Mouse (Mus musculus) intestine, postnatal 0 days (tissue): ENCODE data around the gene Psd. TPM values are rescaled to one million over a fixed set of nuclear protein-coding genes. Genes with fewer than 3 reads are reported as not detected.
A peak's percentile ranks its signal among the peaks of the same experiment; 100 is the strongest.

ENCODE experiments used
- ATAC-seq: fragments of 200-750 bp; cut with Nextera tagmentation; 2 replicates; pipeline ENCODE4 v1.8.0; 2017; ENCODE audit warnings: mild to moderate bottlenecking, moderate TSS enrichment, moderate library complexity
- H3K27ac ChIP-seq: fragments of 300-500 bp; sonication (generic); 2 replicates; pipeline ENCODE4 v1.5.1; 2014; ENCODE audit warnings: mild to moderate bottlenecking, low read depth, low read length, moderate library complexity
- H3K27me3 ChIP-seq: fragments of 300-500 bp; sonication (generic); replicated peaks from 2 replicates; pipeline ENCODE4 v1.6.1; 2014; ENCODE audit warnings: low read length, mixed read lengths; ENCODE audit not compliant: control insufficient read depth, insufficient read depth
- H3K36me3 ChIP-seq: fragments of 300-500 bp; sonication (generic); 2 replicates; pipeline ENCODE4 v1.6.1; 2014; ENCODE audit warnings: mild to moderate bottlenecking, moderate library complexity; ENCODE audit not compliant: control insufficient read depth, insufficient read depth
- H3K4me1 ChIP-seq: fragments of 300-500 bp; sonication (generic); replicated peaks from 2 replicates; pipeline ENCODE4 v1.6.1; 2014; ENCODE audit warnings: antibody characterized with exemption, low read length, mixed read lengths; ENCODE audit not compliant: control insufficient read depth, insufficient read depth
- H3K4me2 ChIP-seq: fragments of 300-500 bp; sonication (generic); replicated peaks from 2 replicates; pipeline ENCODE4 v1.6.1; 2014; ENCODE audit warnings: low read depth, mild to moderate bottlenecking, moderate library complexity
- H3K4me3 ChIP-seq: fragments of 300-500 bp; sonication (generic); 2 replicates; pipeline ENCODE4 v1.5.1; 2014; ENCODE audit warnings: low read depth, low read length
- H3K9ac ChIP-seq: fragments of 300-500 bp; sonication (generic); 2 replicates; pipeline ENCODE4 v1.6.1; 2014; ENCODE audit warnings: mild to moderate bottlenecking, low read depth, low read length
- H3K9me3 ChIP-seq: fragments of 300-500 bp; sonication (generic); 2 replicates; pipeline ENCODE4 v1.6.1; 2016; ENCODE audit warnings: mixed run types; ENCODE audit not compliant: control insufficient read depth
- CTCF ChIP-seq: sonication (generic); IDR thresholded peaks from 2 replicates; pipeline ENCODE4 v1.5.1; 2016; ENCODE audit warnings: low read depth, mild to moderate bottlenecking, control low read depth, antibody characterized with exemption, moderate library complexity
- WGBS: fragments of 180-500 bp; shearing (Covaris S2); extraction: QIAGEN DNeasy Blood & Tissue Kit; methylation state at CpG from one replicate; pipeline ENCODE4 v1.1.7; 2014; 5-methylcytosine and 5-hydroxymethylcytosine counted together
- polyA plus RNA-seq: library from polyadenylated mRNA; unstranded; fragments of >200 nt; fragmentation: Nextera tagmentation; extraction: Ambion mirVana; gene quantifications from 2 replicates; pipeline ENCODE4 v1.2.1, GENCODE M21; 2015

Gene Psd
- polyA plus RNA-seq, 1 experiment from 2014 or later = 30.1 TPM

- no peak for TF ChIP-seq CTCF
- peaks cover 15% of the 10 kb centered on the region; the same call in 1 of the 2 replicates for H3K36me3 ChIP-seq
- no peaks in the 10 kb centered on the region for H3K9me3 ChIP-seq
- H3K4me2 ChIP-seq = peak overlapping the region; percentile 95
- H3K27ac ChIP-seq = peak overlapping the region; percentile 80
- no peaks in the 10 kb centered on the region for H3K27me3 ChIP-seq
- 0 out of 2 replicates have a peak, but pooled peaks cover 7% of the 10 kb centered on the region for H3K4me1 ChIP-seq
- peak; percentile 43 for ATAC-seq
- under 1% methylated on average over 34 of the region's 34 CpGs for WGBS
- H3K9ac ChIP-seq = peak overlapping the region; percentile 54
- peak overlapping the region; percentile 59 for H3K4me3 ChIP-seq
Measured at GRCm38 (mm10) chr19:46304908-46305333, 22.0 kb downstream of the Psd start.

DNA sequence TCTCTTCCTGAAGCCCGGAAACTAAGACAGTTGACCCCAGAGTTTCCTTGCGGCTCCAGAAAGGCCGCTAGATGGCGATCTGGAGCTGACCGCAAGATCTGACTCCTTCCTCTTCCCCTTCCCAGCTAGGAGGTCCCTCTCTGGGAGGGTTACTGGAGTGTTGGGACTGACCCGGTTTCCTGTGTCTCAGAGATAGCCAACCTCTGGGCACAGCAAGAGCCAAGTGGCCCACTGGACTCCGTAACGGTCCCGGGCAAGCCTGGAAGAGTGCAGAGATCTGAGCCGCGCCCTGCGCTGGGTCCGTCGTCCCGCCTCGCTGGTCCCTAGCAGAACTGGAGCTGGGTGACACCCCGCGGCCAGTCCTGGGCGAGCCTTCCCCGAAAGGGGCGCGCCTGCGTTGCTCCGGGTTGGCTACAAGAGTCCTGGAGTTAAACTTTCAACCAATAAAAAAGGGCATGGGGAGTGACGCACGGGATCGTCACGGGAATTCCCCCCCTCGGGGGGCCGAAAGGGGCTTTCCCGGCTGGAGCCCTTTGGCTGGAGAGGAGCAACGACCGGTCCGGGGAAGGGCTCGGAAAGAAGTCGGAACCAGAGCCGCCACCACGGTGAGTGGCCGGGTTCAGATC, 22.6 kb downstream of the Psd start, which contains the start of gene Nfkb2:
TSS of gene Nfkb2 (plus strand) at position 105 of the 626 bp plus-strand sequence.
- no peaks in the 10 kb centered on the region for H3K9me3 ChIP-seq
- ATAC-seq = peak; percentile 89
- H3K4me1 ChIP-seq = 0 out of 2 replicates have a peak, but pooled peaks cover 7% of the 10 kb centered on the region
- H3K4me3 ChIP-seq = peak within 1 kb of the TSS; percentile 59
- H3K4me2 ChIP-seq = peak within 1 kb of the TSS; percentile 95
- H3K36me3 ChIP-seq = peaks cover 10% of the 10 kb centered on the region; the same call in 1 of the 2 replicates
- peak within 1 kb of the TSS; percentile 54 for H3K9ac ChIP-seq
- WGBS = under 1% methylated on average over 39 of the region's 39 CpGs
- H3K27me3 ChIP-seq = no peaks in the 10 kb centered on the region
- TF ChIP-seq CTCF = peak; percentile 96
- peak within 1 kb of the TSS; percentile 80 for H3K27ac ChIP-seq

DNA sequence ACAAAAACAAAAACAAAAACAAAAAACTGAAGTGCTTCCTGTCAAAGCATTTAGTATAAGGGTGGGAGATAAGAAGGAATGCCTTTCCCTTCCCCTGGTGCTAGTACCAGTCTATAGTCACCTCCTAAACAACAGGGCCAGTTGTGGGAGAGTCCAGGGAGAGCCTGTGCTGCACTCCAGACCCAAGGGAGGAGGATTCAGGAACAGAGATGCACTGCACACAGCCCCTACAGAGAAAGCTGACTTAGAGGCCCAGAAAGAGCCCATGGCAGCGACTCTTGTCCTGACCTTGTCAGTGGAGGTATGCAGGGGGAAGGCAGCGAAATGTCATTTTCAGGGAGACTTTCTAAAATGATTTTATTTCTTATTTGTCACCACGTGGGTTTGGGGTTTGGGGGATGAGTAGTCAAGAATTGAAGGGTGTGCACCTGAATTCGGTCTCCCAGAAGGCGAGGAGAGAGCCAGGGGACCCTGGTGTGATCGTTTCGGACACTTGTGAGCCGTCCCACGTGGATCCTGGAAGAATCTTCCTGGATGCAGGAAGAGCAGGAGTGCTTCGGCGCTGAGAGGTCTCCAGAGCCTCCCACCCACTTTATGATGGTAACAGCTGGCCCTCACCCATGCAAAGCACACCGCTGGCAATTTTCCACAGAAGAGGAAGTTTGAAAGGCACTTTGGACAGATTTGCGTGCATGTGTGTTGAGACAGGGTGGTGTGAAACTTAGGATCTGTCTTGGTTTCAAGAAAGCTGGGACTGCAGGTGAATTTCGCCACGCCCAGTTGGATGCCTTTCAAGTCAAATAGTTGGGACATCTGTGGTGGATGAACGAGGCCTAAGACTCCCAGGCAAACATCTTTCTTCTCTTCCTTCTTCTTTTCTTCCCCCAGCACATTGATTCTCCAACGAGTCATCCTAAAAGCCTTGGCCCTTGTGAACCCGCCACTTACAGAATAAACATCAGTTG, 23.4 kb downstream of the Psd start:
- H3K9ac ChIP-seq = no peak overlapping the region
- no peak for ATAC-seq

DNA sequence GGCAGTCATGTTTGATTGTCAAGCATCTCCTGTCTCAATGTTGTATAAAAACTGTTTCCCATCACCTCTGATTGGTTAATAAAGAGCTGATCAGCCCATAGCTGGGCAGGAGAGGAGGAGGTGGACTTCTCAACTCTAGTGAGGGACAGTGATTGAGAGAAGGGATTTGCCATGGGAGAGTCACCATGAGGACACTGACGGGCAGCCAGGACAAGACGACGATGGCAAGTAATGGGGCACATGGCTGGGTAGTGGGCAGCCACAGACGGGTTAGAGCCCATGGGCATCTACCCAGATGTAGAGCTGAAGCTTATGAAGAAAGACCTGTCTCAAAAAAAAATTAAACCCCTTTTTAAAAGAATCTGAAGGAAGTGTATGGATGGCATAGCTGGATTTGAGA, 24.4 kb downstream of the Psd start:
- ATAC-seq = no peak
- no peak overlapping the region for H3K27ac ChIP-seq
- no peak overlapping the region for H3K9ac ChIP-seq
- no peak for TF ChIP-seq CTCF
- H3K36me3 ChIP-seq = peaks cover 8% of the 10 kb centered on the region; the same call in 1 of the 2 replicates
- no peaks in the 10 kb centered on the region for H3K9me3 ChIP-seq
- no peak overlapping the region for H3K4me3 ChIP-seq
- no peaks in the 10 kb centered on the region for H3K4me1 ChIP-seq
- H3K27me3 ChIP-seq = no peaks in the 10 kb centered on the region
- 87% methylated on average over 4 of the region's 4 CpGs for WGBS
- H3K4me2 ChIP-seq = no peak overlapping the region

More for the DNA sequence above, 23.4 kb downstream of the Psd start:
- Histone ChIP-seq H3K9me3 (no peaks in the 10 kb centered on the region), H3K4me3 (peak overlapping the region; percentile 59), H3K36me3 (peaks cover 10% of the 10 kb centered on the region; the same call in 1 of the 2 replicates), H3K27ac (peak overlapping the region; percentile 80), H3K4me2 (peak overlapping the region; percentile 95), H3K4me1 (no peaks in the 10 kb centered on the region), H3K27me3 (no peaks in the 10 kb centered on the region)
- 50% methylated on average over 18 of the region's 18 CpGs for WGBS
- no peak for TF ChIP-seq CTCF

DNA sequence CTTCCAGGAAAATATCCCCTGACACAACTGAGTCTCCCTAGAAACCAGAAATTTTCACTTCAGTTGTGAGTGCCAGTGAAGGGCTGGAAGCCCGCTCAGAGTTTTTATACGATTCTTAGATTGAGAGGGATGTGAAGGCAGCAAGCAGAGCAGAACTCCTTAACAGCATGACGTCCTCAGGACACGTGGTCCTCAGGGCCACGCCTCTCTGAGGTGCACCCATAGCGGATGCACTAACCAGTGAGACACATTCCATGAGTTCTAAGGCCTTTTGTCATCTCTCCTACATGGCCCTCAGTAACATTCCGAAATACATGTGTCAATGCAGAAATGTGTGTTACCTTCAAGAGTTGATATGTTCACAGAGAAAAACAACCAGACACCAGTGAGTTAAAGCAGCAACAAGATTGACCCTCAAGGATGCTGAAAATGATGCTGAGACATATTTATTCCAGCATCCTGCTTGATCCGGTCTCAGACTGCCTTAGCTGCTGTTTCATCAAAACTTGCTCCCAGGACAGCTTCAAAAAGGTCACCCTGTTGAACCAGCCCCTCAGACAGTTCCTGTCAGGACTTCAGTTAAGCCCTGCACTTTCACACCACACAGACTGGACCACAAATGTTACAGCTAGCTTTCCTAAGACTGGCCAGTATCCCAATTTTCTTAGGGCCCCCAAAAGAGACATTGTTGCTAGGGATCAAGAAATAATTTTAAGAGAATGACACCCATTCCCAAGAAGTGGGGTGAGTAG, 26.5 kb downstream of the Psd start:
- TF ChIP-seq CTCF = no peak
- WGBS = 44% methylated on average over 8 of the region's 8 CpGs
- no peaks in the 10 kb centered on the region for H3K4me1 ChIP-seq
- H3K4me3 ChIP-seq = no peak overlapping the region
- H3K27me3 ChIP-seq = no peaks in the 10 kb centered on the region
- H3K4me2 ChIP-seq = no peak overlapping the region
- no peaks in the 10 kb centered on the region for H3K36me3 ChIP-seq
- no peak for ATAC-seq
- no peak overlapping the region for H3K9ac ChIP-seq
- H3K9me3 ChIP-seq = no peaks in the 10 kb centered on the region
- no peak overlapping the region for H3K27ac ChIP-seq

GRCm38 (mm10) chr19:46296938-46297337, 30.0 kb downstream of the Psd start:
- Histone ChIP-seq H3K9me3 (no peaks in the 10 kb centered on the region), H3K4me1 (no peaks in the 10 kb centered on the region), H3K27ac (no peak overlapping the region; the same call in 1 of the 2 replicates), H3K36me3 (no peaks in the 10 kb centered on the region), H3K27me3 (no peaks in the 10 kb centered on the region), H3K4me3 (no peak overlapping the region), H3K9ac (no peak overlapping the region), H3K4me2 (no peak overlapping the region)
- 45% methylated on average over 4 of the region's 4 CpGs for WGBS
- TF ChIP-seq CTCF = no peak
- ATAC-seq = peak; percentile 60
